Mouse (Mus musculus) thymus, adult 2 months (tissue): ENCODE measurements around the gene Mtmr3. TPM values are rescaled to one million over a fixed set of nuclear protein-coding genes. Genes with fewer than 3 reads are reported as not detected.

Experiments used
- DNase-seq: peaks from one replicate; pipeline ENCODE4 v3.0.0; 2021
- H3K27ac ChIP-seq: fragments of 200-500 bp; 2 replicates; pipeline ENCODE4 v1.5.1; 2012; ENCODE audit warnings: low read length, control low read depth; ENCODE audit not compliant: control insufficient read depth, insufficient read depth
- H3K27me3 ChIP-seq: fragments of 200-500 bp; 2 replicates; pipeline ENCODE4 v1.6.1; 2012; ENCODE audit warnings: mild to moderate bottlenecking, low read length, moderate library complexity, mixed read lengths; ENCODE audit not compliant: control insufficient read depth, insufficient read depth
- H3K36me3 ChIP-seq: fragments of 200-500 bp; 2 replicates; pipeline ENCODE4 v1.6.1; 2012; ENCODE audit warnings: mild to moderate bottlenecking, low read length, moderate library complexity; ENCODE audit not compliant: control insufficient read depth, insufficient read depth
- H3K4me1 ChIP-seq: fragments of 200-500 bp; replicated peaks from 2 replicates; pipeline ENCODE4 v1.6.1; 2012; ENCODE audit warnings: low read length; ENCODE audit not compliant: control insufficient read depth, insufficient read depth
- H3K4me3 ChIP-seq: fragments of 200-500 bp; 2 replicates; pipeline ENCODE4 v1.5.1; 2012; ENCODE audit warnings: mild to moderate bottlenecking, low read length, control low read depth, moderate library complexity; ENCODE audit not compliant: control insufficient read depth, insufficient read depth
- CTCF ChIP-seq: fragments of 200-500 bp; IDR thresholded peaks from 2 replicates; pipeline ENCODE4 v1.5.1; 2012; ENCODE audit warnings: mild to moderate bottlenecking, control low read depth, low read length, moderate library complexity, borderline replicate concordance; ENCODE audit not compliant: control insufficient read depth, poor library complexity, insufficient read depth; ENCODE audit errors: extremely low read depth
- POLR2A ChIP-seq: fragments of 200-500 bp; IDR thresholded peaks from 2 replicates; pipeline ENCODE4 v1.6.1; 2012; ENCODE audit warnings: mild to moderate bottlenecking, low read length, control low read depth, moderate library complexity; ENCODE audit not compliant: control insufficient read depth, poor library complexity, insufficient read depth; ENCODE audit errors: extremely low read depth
- WGBS: fragments of 180-500 bp; shearing (Covaris S2); methylation state at CpG from one replicate; pipeline ENCODE4 v1.1.7; 2018; 5-methylcytosine and 5-hydroxymethylcytosine counted together
- polyA plus RNA-seq: library from polyadenylated mRNA; depleted of rRNA; stranded (reverse); fragments of >200 nt; gene quantifications from 2 replicates; pipeline ENCODE4 v1.2.3, GENCODE M21; 2012

Mtmr3 gene
- polyA plus RNA-seq, 1 experiment = 55.9 TPM

- 51% methylated on average over 2 of the region's 2 CpGs for WGBS
Measured at GRCm38 (mm10) chr11:4502206-4502605, 92.5 kb downstream of the Mtmr3 start.

DNA sequence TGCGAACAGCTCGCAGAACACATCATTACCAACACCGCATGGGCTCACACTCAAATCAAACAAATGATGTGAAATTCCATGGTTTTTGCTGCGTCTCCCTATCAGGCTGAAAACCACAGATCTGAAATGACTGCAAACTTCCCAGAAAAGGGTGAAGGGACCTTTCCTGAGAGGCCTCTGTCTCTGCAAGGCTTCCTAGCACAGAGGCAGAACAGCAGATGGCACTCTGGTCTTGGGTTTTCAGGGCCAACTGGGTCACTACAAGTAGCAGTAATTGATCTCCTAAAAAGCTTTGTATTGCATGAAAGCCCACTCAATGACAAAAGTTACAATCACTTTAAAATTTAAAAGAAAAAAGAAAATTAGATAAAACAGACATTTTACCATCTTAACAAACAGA lies 93.8 kb downstream of the Mtmr3 start:
- no peaks in the 10 kb centered on the region for H3K27me3 ChIP-seq
- peaks cover 60% of the 10 kb centered on the region for H3K36me3 ChIP-seq
- 97% methylated on average over 4 of the region's 4 CpGs for WGBS
- no peaks in the 10 kb centered on the region for H3K4me1 ChIP-seq
- H3K4me3 ChIP-seq = no peak overlapping the region
- no peak for TF ChIP-seq CTCF
- TF ChIP-seq POLR2A = no peak
- DNase-seq = no peak
- no peak overlapping the region for H3K27ac ChIP-seq

More at GRCm38 (mm10) chr11:4502206-4502605, 92.5 kb downstream of the Mtmr3 start:
- Histone ChIP-seq H3K36me3 (peaks cover 64% of the 10 kb centered on the region), H3K4me3 (no peak overlapping the region), H3K27me3 (no peaks in the 10 kb centered on the region), H3K4me1 (no peaks in the 10 kb centered on the region), H3K27ac (no peak overlapping the region)
- TF ChIP-seq POLR2A (no peak), CTCF (no peak)
- no peak for DNase-seq

DNA sequence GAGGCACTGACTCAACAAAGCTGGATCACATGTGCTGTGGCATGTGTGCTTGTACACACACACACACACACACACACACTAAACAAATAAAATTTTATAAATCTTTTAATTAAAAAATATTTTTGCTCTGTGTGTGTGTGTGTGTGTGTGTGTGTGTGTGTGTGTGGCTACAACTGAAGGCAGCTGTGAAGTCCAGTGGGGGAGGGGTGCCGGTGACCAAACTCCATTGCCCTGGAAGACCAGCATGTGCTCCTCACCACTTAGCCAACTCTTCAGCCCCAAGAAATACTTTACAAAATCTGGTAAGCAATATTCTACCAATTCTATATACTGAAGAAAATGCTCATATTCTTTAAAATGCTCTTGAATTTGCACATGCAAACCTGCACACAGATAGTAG lies 94.4 kb downstream of the Mtmr3 start:
- H3K4me1 ChIP-seq = no peaks in the 10 kb centered on the region
- H3K27me3 ChIP-seq = no peaks in the 10 kb centered on the region
- no peak overlapping the region for H3K27ac ChIP-seq
- H3K36me3 ChIP-seq = peaks cover 59% of the 10 kb centered on the region
- 93% methylated on average over 1 of the region's 1 CpGs for WGBS
- no peak for DNase-seq
- TF ChIP-seq POLR2A (no peak), CTCF (no peak)
- H3K4me3 ChIP-seq = no peak overlapping the region

GRCm38 (mm10) chr11:4499456-4499855 lies 95.2 kb downstream of the Mtmr3 start:
- Histone ChIP-seq H3K27me3 (no peaks in the 10 kb centered on the region), H3K4me1 (no peaks in the 10 kb centered on the region), H3K27ac (no peak overlapping the region), H3K4me3 (no peak overlapping the region), H3K36me3 (peaks cover 62% of the 10 kb centered on the region)
- TF ChIP-seq CTCF (no peak), POLR2A (no peak)
- 93% methylated on average over 2 of the region's 2 CpGs for WGBS
- DNase-seq = no peak

- DNase-seq = no peak
- Histone ChIP-seq H3K27me3 (no peaks in the 10 kb centered on the region), H3K36me3 (peaks cover 56% of the 10 kb centered on the region), H3K4me3 (no peak overlapping the region), H3K4me1 (no peaks in the 10 kb centered on the region), H3K27ac (no peak overlapping the region)
- TF ChIP-seq CTCF = no peak
- TF ChIP-seq POLR2A = no peak
- WGBS = 97% methylated on average over 9 of the region's 9 CpGs
Measured at GRCm38 (mm10) chr11:4498774-4499173, 95.9 kb downstream of the Mtmr3 start.

DNA sequence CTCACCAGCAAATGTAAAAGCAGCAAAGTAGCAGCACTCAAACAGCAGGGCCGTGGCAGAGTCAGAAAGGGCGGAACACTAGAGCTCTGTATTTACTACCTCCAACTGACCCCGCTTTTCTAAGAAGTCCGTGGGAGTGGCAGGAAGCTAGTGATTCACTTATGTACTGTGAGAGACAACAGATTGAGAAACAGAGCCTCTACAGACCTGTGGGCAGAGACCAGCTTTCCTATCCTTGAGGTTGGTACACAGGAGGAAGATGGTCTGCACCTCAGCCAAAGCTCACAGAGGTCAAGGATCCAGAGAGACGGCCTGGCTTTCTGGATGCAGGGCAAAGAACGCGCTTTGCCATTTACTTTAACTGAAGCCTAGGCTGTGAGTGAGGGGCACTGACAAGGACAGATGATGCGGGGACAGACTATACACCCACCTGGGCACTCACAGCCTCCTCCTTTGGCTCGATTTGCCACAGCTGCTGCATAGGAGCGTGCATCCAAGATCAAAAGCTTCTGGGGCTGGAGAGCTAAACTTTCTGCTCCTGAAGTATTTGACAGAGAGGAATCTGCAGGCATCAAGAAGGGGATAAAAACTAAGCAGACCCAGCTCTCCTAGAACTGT lies 97.1 kb downstream of the Mtmr3 start:
- no peaks in the 10 kb centered on the region for H3K4me1 ChIP-seq
- H3K27me3 ChIP-seq = no peaks in the 10 kb centered on the region
- no peak for DNase-seq
- H3K27ac ChIP-seq = no peak overlapping the region
- peaks cover 46% of the 10 kb centered on the region for H3K36me3 ChIP-seq
- TF ChIP-seq CTCF (no peak), POLR2A (no peak)
- WGBS = 90% methylated on average over 10 of the region's 10 CpGs
- no peak overlapping the region for H3K4me3 ChIP-seq
